Mouse (Mus musculus) liver, embryonic 16.5 days (tissue): ENCODE measurements around the gene Pla2g4b. TPM values are rescaled to one million over a fixed set of nuclear protein-coding genes. Genes with fewer than 3 reads are reported as not detected.

Experiments used
- ATAC-seq: fragments of 200-750 bp; cut with Nextera tagmentation; 2 replicates; pipeline ENCODE4 v1.8.0; 2017; ENCODE audit warnings: low read depth, mild to moderate bottlenecking, moderate number of reproducible peaks, moderate library complexity
- H3K27ac ChIP-seq: fragments of 300-500 bp; sonication (generic); 2 replicates; pipeline ENCODE4 v1.5.1; 2014; ENCODE audit warnings: mild to moderate bottlenecking, low read length
- H3K27me3 ChIP-seq: fragments of 300-500 bp; sonication (generic); 2 replicates; pipeline ENCODE4 v1.6.1; 2014; ENCODE audit warnings: low read depth, low read length, mixed read lengths; ENCODE audit not compliant: control insufficient read depth, insufficient read depth
- H3K36me3 ChIP-seq: fragments of 300-500 bp; sonication (generic); 2 replicates; pipeline ENCODE4 v1.6.1; 2014; ENCODE audit warnings: mild to moderate bottlenecking; ENCODE audit not compliant: control insufficient read depth, insufficient read depth
- H3K4me1 ChIP-seq: fragments of 300-500 bp; sonication (generic); 2 replicates; pipeline ENCODE4 v1.6.1; 2014; ENCODE audit warnings: low read depth, low read length, mixed read lengths; ENCODE audit not compliant: control insufficient read depth
- H3K4me2 ChIP-seq: fragments of 300-500 bp; sonication (generic); 2 replicates; pipeline ENCODE4 v1.6.1; 2014; ENCODE audit warnings: low read depth, low read length, mixed read lengths
- H3K4me3 ChIP-seq: fragments of 300-500 bp; sonication (generic); 2 replicates; pipeline ENCODE4 v1.5.1; 2014; ENCODE audit warnings: low read depth, mild to moderate bottlenecking, low read length
- H3K9ac ChIP-seq: fragments of 300-500 bp; sonication (generic); 2 replicates; pipeline ENCODE4 v1.6.1; 2014; ENCODE audit warnings: low read depth, low read length
- H3K9me3 ChIP-seq: fragments of 300-500 bp; sonication (generic); replicated peaks from 2 replicates; pipeline ENCODE4 v1.6.1; 2016; ENCODE audit warnings: low read length; ENCODE audit not compliant: control insufficient read depth
- WGBS: fragments of 180-500 bp; shearing (Covaris S2); extraction: QIAGEN DNeasy Blood & Tissue Kit; methylation state at CpG from one replicate; pipeline ENCODE4 v1.1.7; 2014; ENCODE audit not compliant: insufficient replicate concordance; 5-methylcytosine and 5-hydroxymethylcytosine counted together
- polyA plus RNA-seq: library from polyadenylated mRNA; unstranded; fragments of >200 nt; fragmentation: Nextera tagmentation; extraction: Ambion mirVana; gene quantifications from 2 replicates; pipeline ENCODE4 v1.2.1, GENCODE M21; 2015

The Pla2g4b gene
- polyA plus RNA-seq, 1 experiment from 2014 or later = 0.13 TPM

GRCm38 (mm10) chr2:120065243-120065642, 32.0 kb downstream of the Pla2g4b start:
- Histone ChIP-seq H3K27ac (no peak overlapping the region), H3K9ac (no peak overlapping the region), H3K4me3 (no peak overlapping the region), H3K4me2 (no peak overlapping the region), H3K9me3 (no peaks in the 10 kb centered on the region), H3K4me1 (no peaks in the 10 kb centered on the region), H3K36me3 (no peaks in the 10 kb centered on the region), H3K27me3 (no peaks in the 10 kb centered on the region)
- 73% methylated on average over 10 of the region's 10 CpGs for WGBS
- ATAC-seq = no peak

GRCm38 (mm10) chr2:120066224-120066623, 33.0 kb downstream of the Pla2g4b start:
- no peaks in the 10 kb centered on the region for H3K4me1 ChIP-seq
- WGBS = 63% methylated on average over 3 of the region's 3 CpGs
- no peak for ATAC-seq
- H3K27ac ChIP-seq = no peak overlapping the region
- H3K36me3 ChIP-seq = no peaks in the 10 kb centered on the region
- no peaks in the 10 kb centered on the region for H3K9me3 ChIP-seq
- H3K4me2 ChIP-seq = no peak overlapping the region
- no peaks in the 10 kb centered on the region for H3K27me3 ChIP-seq
- H3K9ac ChIP-seq = no peak overlapping the region
- no peak overlapping the region for H3K4me3 ChIP-seq

- Histone ChIP-seq H3K4me3 (no peak overlapping the region), H3K27me3 (no peaks in the 10 kb centered on the region), H3K36me3 (no peaks in the 10 kb centered on the region), H3K4me1 (no peaks in the 10 kb centered on the region), H3K9me3 (no peaks in the 10 kb centered on the region), H3K4me2 (no peak overlapping the region), H3K27ac (no peak overlapping the region), H3K9ac (no peak overlapping the region)
- no peak for ATAC-seq
- WGBS = 46% methylated on average over 16 of the region's 16 CpGs
These were observed 35.6 kb downstream of the Pla2g4b start for GRCm38 (mm10) chr2:120068555-120069465.

- Histone ChIP-seq H3K4me1 (no peaks in the 10 kb centered on the region), H3K27ac (no peak overlapping the region)
These were observed 36.3 kb downstream of the Pla2g4b start for GRCm38 (mm10) chr2:120069466-120069990.

GRCm38 (mm10) chr2:120074096-120074495, 40.9 kb downstream of the Pla2g4b start:
- ATAC-seq = no peak
- H3K27ac ChIP-seq = no peak overlapping the region
- H3K27me3 ChIP-seq = peaks cover 23% of the 10 kb centered on the region
- H3K4me2 ChIP-seq = no peak overlapping the region
- H3K36me3 ChIP-seq = no peaks in the 10 kb centered on the region
- no peaks in the 10 kb centered on the region for H3K9me3 ChIP-seq
- no peak overlapping the region for H3K9ac ChIP-seq
- H3K4me1 ChIP-seq = no peaks in the 10 kb centered on the region; the same call in 1 of the 2 replicates
- H3K4me3 ChIP-seq = no peak overlapping the region
- 67% methylated on average over 4 of the region's 4 CpGs for WGBS

More at GRCm38 (mm10) chr2:120069466-120069990, 36.3 kb downstream of the Pla2g4b start:
- Histone ChIP-seq H3K36me3 (no peaks in the 10 kb centered on the region), H3K27me3 (peaks cover 1% of the 10 kb centered on the region; the same call in 1 of the 2 replicates), H3K9ac (no peak overlapping the region), H3K4me2 (no peak overlapping the region), H3K9me3 (no peaks in the 10 kb centered on the region), H3K4me3 (no peak overlapping the region)
- 52% methylated on average over 8 of the region's 8 CpGs for WGBS
- no peak for ATAC-seq

GRCm38 (mm10) chr2:120076076-120076705, 43.0 kb downstream of the Pla2g4b start:
- H3K4me2 ChIP-seq = peak overlapping the region; percentile 42; the same call in 1 of the 2 replicates
- no peak overlapping the region for H3K27ac ChIP-seq
- H3K4me3 ChIP-seq = peak overlapping the region; percentile 27; the same call in 1 of the 2 replicates
- H3K27me3 ChIP-seq = peaks cover 23% of the 10 kb centered on the region
- 5% methylated on average over 36 of the region's 36 CpGs for WGBS
- H3K36me3 ChIP-seq = no peaks in the 10 kb centered on the region
- H3K4me1 ChIP-seq = no peaks in the 10 kb centered on the region; the same call in 1 of the 2 replicates
- peak; percentile 39; the same call in 1 of the 2 replicates for ATAC-seq
- H3K9me3 ChIP-seq = no peaks in the 10 kb centered on the region
- no peak overlapping the region for H3K9ac ChIP-seq

GRCm38 (mm10) chr2:120082416-120082815, 49.2 kb downstream of the Pla2g4b start:
- Histone ChIP-seq H3K4me2 (no peak overlapping the region), H3K9ac (no peak overlapping the region), H3K4me1 (no peaks in the 10 kb centered on the region), H3K9me3 (no peaks in the 10 kb centered on the region), H3K4me3 (no peak overlapping the region), H3K27me3 (no peaks in the 10 kb centered on the region; the same call in 1 of the 2 replicates), H3K27ac (no peak overlapping the region), H3K36me3 (no peaks in the 10 kb centered on the region)
- no peak for ATAC-seq
- WGBS = 53% methylated on average over 2 of the region's 2 CpGs

- ATAC-seq = no peak; the same call in 1 of the 2 replicates
- 38% methylated on average over 14 of the region's 14 CpGs for WGBS
- H3K9ac ChIP-seq = no peak overlapping the region
These were observed 51.6 kb downstream of the Pla2g4b start for GRCm38 (mm10) chr2:120084593-120085361.

More at GRCm38 (mm10) chr2:120084593-120085361, 51.6 kb downstream of the Pla2g4b start:
- no peaks in the 10 kb centered on the region for H3K4me1 ChIP-seq
- H3K9me3 ChIP-seq = no peaks in the 10 kb centered on the region
- no peak overlapping the region for H3K4me2 ChIP-seq
- H3K4me3 ChIP-seq = no peak overlapping the region
- H3K36me3 ChIP-seq = no peaks in the 10 kb centered on the region
- H3K27me3 ChIP-seq = no peaks in the 10 kb centered on the region
- no peak overlapping the region for H3K27ac ChIP-seq
